Comparison of ENCODE assay signal across 1 mouse cellular context in genomic region chr4:129541868-129542591, GRCm38 (mm10).
A peak's percentile ranks its signal among the peaks of the same experiment; 100 is the strongest.
TF ChIP-seq lines count a peak whose summit lies in the region.

No protein-coding gene starts in this region.

TF ChIP-seq in MEL, 35 proteins besides CTCF, POLR2A, EP300 and RAD21 (continued from another document):
- TF ChIP-seq MXI1 (IDR thresholded peaks at IDR 0.05; ENCODE audit: low read depth, low read length): peak; percentile 59
- peak; percentile 27; the same call in 1 of the 2 replicates for TF ChIP-seq CHD2 (IDR thresholded peaks at IDR 0.05; ENCODE audit: low read length)
- 0 out of 2 replicates have a peak, but pooled peaks have one; percentile 11 for TF ChIP-seq KAT2A (conservative IDR thresholded peaks at IDR 0.05; ENCODE audit: low read depth, low read length)
- TF ChIP-seq ZMIZ1 (IDR thresholded peaks at IDR 0.05; ENCODE audit: low read depth, low read length): no peak
TF ChIP-seq in MEL: peak in this region for 4.
